Mouse (Mus musculus) Muller cell, postnatal 12 days (primary cell): Measurements from ENCODE around the gene Krtap14.

Source experiments
- DNase-seq: peaks from one replicate; pipeline ENCODE4 v3.0.0-alpha.2; 2015; ENCODE audit errors: inconsistent ontology term

Krtap14 gene

DNA sequence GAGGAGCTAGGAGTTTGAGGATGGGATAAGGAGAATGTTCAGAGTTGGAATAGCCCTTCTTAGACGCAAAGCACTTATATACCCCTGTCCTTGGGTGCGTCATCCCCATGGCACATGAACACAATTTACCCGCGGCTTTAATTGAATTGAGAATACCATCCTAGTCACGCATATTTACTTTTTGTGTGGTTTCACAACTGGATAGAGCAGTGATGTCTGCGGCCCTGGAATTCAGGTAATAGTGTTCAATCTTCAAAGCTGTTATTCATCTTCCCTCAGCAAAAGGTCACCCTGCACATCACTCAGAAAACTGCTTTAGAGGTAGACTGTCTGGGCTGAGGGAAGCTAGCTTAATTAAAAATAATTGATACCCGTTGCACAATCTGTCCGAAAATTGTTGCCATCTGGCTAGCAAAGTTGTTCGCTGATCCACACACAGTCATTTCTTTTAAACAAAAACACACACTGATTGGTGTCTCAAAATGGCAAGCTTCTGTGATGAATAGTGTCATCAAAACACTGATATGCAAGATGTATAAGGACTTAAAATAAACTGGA, at the start of gene Krtap14:
Krtap14 (minus strand) TSS at position 51 of the 558 bp plus-strand sequence.
- no peak for DNase-seq

- DNase-seq, result no peak
Observed at GRCm38 (mm10) chr16:88874169-88874568, 48.2 kb upstream of the Krtap14 start, which contains the start of gene Krtap19-2. Krtap19-2 (minus strand) TSS chr16:88874269.

GRCm38 (mm10) chr16:88869311-88869710, 43.4 kb upstream of the Krtap14 start, which contains the start of gene Krtap19-1:
Krtap19-1 (minus strand) TSS chr16:88869411.
- DNase-seq, result no peak

GRCm38 (mm10) chr16:88864887-88865407, 39.0 kb upstream of the Krtap14 start:
- DNase-seq, result no peak

GRCm38 (mm10) chr16:88851450-88851849, 25.5 kb upstream of the Krtap14 start:
- peak; percentile 14 for DNase-seq

- no peak for DNase-seq
Observed at GRCm38 (mm10) chr16:88848558-88848957, 22.6 kb upstream of the Krtap14 start.

DNA sequence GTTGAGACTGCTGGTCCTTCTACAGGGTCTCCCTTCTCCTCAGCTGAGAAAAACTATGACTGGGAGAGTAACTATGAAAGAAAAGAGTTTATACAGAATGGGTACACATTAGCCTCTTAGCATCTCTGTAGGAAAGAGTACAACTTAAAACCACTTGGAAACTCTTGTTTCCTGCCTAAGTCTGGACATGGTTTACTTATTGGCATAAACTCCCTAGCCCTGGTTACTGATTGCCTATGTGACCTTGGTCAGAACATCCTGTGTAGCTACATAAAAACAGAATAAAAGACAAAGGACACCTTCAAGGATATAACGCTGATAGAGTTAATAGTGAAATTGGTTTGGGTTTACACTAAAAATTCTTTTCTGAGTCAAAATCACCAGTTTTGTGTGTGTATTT, 21.4 kb upstream of the Krtap14 start:
- no peak for DNase-seq

DNA sequence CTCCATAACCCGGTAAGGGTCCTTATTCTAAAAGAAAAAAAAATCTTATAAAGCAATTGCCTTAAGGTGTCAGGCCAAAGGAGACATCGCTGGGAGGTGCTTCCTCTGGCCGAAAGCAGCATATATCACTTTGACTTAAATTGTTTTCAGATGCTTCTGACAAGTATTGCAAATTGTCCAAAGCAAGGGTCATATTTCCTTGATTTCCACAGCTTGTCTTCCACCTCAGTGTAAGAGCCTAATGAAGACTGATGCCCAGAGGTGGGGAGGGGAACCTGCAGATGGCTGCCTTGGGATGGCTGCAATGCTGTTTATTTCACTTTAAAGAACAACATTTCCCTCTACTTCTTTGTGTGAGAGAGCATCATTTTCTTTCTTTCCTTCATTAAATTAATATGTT, 1.0 kb upstream of the Krtap14 start:
- DNase-seq, result no peak

- DNase-seq, result peak; percentile 31
Observed at GRCm38 (mm10) chr16:88823736-88824135, 2.2 kb downstream of the Krtap14 start.

DNA sequence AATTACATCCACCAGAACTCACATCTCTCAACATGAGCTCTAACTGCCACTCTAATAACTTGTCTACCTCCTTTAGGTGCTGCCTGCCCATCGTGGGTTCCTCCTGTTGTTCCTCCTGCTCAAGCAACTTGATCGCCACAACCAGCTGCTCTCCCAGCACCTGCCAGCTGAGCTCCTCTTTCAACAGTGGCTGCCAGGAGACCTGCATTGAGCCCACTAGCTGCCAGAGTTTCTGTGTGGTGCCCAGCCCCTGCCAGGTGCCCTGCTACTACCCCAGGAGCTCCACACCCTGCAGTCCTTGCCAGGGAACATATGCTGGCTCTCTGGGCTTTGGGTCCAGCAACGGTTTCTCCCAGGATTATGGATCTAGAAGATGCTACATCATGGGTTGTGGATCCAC, 5.9 kb downstream of the Krtap14 start, which contains the start of gene Krtap15:
Krtap15 (plus strand) TSS at position 150 of the 400 bp plus-strand sequence.
- DNase-seq, result no peak

DNA sequence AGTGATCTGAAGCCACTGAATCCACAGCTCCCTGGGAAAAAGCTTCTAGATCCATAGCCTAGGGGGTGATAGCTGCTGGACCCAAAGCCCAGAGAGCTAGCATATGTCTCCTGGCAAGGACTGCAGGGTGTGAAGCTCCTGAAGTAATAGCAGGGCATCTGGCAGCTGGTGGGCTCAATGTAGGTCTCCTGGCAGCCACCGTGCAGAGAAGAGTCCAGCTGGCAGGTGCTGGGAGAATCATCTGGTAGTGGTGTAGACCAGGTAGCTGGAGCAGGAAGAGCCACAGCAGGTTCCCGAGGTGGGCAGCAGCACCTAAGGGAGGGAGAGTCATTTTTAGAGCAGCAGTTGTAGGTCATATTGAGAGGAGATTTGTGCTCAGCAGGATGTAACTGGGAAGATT, 14.1 kb downstream of the Krtap14 start, which contains the start of gene Gm20741:
Gm20741 (minus strand) TSS at position 394 of the 400 bp plus-strand sequence.
- DNase-seq, result no peak

DNA sequence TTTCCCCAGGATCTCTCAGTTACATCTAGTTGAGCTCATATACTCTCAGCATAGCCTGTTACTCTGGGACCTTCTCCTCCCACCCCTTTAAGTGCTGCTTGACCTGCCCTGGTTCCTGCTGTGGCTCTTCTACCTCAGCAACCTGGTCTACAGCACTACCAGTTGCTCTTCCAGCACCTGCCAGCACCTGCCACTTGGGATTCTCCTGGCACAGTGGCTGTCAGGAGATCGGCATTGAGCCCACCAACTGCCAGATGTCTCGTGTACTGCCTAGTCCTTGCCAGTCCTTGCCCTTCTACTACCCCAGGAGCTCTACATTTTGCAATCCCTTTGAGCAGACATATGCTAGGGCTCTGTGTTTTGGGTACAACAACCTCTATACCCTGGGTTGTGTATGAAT, 39.2 kb downstream of the Krtap14 start:
- no peak for DNase-seq

DNA sequence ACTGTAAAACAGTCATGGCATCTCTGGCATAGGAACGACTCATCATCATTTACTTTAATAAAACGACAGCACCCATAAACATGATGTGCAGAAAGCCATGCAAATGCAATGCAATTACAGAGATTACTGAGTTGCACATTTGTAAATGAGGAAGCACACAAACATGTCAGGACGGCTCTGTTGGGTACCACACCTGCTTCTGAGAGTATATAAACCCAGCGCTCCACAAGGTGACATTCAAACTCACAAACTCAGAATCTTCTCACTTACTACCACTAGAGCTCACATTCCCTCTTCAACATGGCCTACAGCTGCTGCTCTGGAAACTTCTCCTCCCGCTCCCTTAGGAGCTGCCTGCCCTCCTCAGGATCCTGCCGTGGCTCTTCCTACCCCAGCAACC, 48.3 kb downstream of the Krtap14 start, which contains the start of gene Gm5965:
Gm5965 (plus strand) TSS at position 301 of the 400 bp plus-strand sequence.
- no peak for DNase-seq

DNA sequence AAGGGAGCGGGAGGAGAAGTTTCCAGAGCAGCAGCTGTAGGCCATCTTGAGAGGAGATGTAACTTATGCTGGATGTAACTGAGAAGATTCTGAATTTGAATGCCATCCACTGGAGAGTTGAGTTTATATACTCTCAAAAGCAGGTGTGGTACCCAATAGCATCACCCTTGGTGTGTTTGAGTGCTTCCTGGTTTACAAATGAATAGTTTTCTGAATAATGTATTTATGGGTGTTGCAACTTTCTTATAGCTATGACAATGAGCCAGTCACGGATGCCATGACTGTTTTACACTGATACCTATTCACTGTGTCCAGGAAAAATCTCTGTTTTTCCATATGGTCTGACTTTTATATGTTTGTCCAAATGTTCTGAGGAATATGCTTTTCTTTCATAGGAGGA, 51.8 kb downstream of the Krtap14 start, which contains the start of gene 2310057N15Rik:
2310057N15Rik (minus strand) TSS at position 101 of the 400 bp plus-strand sequence.
- DNase-seq, result no peak
